Mouse (Mus musculus): ENCODE measurements around the gene Duox1. TPM values are rescaled to one million over a fixed set of nuclear protein-coding genes. Genes with fewer than 3 reads are reported as not detected.
"Not testable (repeated sequence)": the region's sequence is repeated elsewhere in the genome, so short reads cannot be mapped to it uniquely, and the experiment has no call there.

Duox1 gene
- polyA plus RNA-seq, 1 experiment from 2014 or later: 0.07 TPM

DNA sequence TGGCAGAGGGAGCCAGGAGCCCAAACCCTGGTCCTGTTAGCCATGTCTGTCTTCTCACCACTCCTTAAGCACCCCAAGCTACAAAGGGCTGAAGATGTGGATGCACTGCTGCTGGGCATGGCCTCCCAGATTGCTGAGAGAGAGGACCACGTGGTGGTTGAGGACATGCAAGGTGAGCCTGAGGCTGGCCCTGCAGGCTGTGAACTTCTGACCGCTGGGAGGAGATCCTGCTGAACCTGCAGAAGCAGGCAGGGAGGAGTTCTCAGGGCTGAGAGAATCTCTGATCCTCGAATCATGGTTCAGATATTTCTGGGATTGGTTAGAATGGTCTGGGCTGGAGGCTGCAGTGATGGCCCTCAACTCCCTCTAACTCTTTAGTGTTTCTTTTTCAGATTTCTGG, 8.5 kb downstream of the Duox1 start:
- DNase-seq (ENCODE audit: low spot score): no peak
- Histone ChIP-seq H3K4me1 (no peaks in the 10 kb centered on the region), H3K9me3 (no peaks in the 10 kb centered on the region), H3K36me3 (replicated peaks) (no peaks in the 10 kb centered on the region), H3K27me3 (replicated peaks; ENCODE audit: low read depth, poor library complexity, severe bottlenecking) (no peaks in the 10 kb centered on the region; the same call in 1 of the 2 replicates), H3K4me3 (no peak overlapping the region), H3K27ac (replicated peaks) (no peak overlapping the region)
- WGBS: 62% methylated on average over 3 of the region's 3 CpGs

DNA sequence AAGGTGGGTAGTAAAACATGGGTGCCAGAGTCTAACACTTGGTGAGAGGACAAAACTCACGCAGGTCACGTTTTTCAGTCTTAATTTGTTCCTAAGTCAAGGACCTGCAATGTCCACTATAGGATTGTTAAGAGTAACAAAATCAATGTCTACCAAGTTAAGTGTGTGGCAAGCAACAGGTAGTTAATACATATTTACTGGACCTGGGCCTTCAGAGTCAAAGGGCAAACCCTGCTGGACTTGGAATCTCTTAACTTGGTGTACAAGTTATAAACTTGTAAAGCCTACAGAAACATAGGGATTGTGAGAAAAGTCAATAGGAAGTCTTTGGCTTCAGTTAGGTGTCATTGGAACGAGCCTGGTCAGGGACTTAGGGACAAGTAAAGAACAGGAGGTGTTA, 9.1 kb downstream of the Duox1 start:
- Histone ChIP-seq H3K36me3 (replicated peaks) (no peaks in the 10 kb centered on the region), H3K4me3 (no peak overlapping the region), H3K27me3 (replicated peaks; ENCODE audit: low read depth, poor library complexity, severe bottlenecking) (no peaks in the 10 kb centered on the region), H3K27ac (replicated peaks) (no peak overlapping the region), H3K4me1 (no peaks in the 10 kb centered on the region), H3K9me3 (no peaks in the 10 kb centered on the region)
- no peak for DNase-seq (ENCODE audit: low spot score)
- WGBS: 84% methylated on average over 3 of the region's 3 CpGs

GRCm38 (mm10) chr2:122325361-122325760, 9.9 kb downstream of the Duox1 start:
- H3K4me1 ChIP-seq: no peaks in the 10 kb centered on the region
- no peaks in the 10 kb centered on the region for H3K27me3 ChIP-seq (replicated peaks; ENCODE audit: low read depth, poor library complexity, severe bottlenecking)
- no peak overlapping the region for H3K4me3 ChIP-seq
- H3K36me3 ChIP-seq (replicated peaks): no peaks in the 10 kb centered on the region
- no peaks in the 10 kb centered on the region for H3K9me3 ChIP-seq
- 77% methylated on average over 2 of the region's 2 CpGs for WGBS
- H3K27ac ChIP-seq (replicated peaks): no peak overlapping the region
- DNase-seq (ENCODE audit: low spot score): no peak

DNA sequence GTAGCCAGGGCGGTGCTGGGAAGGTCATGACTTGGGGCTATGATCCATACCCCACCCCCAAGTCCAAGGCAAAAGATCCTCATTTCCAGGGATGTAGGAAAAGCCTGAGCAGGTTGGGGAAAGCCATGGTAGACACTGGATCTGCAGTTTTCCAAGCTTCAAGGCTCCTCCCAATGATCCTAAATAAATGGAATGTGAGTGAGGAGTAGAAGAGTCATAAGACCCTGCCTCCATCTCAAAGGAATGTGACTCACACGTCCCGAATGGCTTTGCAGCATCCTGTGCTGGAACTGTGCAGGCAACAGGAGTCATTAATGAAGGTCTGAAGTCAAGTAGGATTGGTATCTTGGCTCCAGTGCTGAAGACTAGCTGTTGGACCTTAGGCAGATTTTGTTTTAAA, 12.5 kb downstream of the Duox1 start:
- WGBS: 72% methylated on average over 3 of the region's 3 CpGs
- Histone ChIP-seq H3K9me3 (no peaks in the 10 kb centered on the region), H3K27me3 (replicated peaks; ENCODE audit: low read depth, poor library complexity, severe bottlenecking) (no peaks in the 10 kb centered on the region), H3K4me3 (no peak overlapping the region), H3K4me1 (no peaks in the 10 kb centered on the region), H3K36me3 (replicated peaks) (no peaks in the 10 kb centered on the region), H3K27ac (replicated peaks) (no peak overlapping the region)
- no peak for DNase-seq (ENCODE audit: low spot score)

DNA sequence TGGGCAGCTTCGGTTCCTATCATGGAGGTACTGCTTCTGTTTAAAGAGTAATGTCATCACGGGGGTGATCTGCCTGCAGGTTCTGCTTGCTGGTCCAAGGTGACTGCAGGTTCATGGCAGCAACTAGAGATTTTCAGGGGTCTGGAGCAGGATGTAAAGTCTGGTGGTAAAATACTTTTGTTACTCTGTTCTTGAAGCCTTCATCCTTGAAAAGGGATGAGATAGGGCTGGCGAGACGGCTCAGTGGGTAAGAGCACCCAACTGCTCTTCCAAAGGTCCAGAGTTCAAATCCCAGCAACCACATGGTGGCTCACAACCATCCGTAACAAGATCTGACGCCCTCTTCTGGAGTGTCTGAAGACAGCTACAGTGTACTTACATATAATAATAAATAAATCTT, 14.8 kb downstream of the Duox1 start:
- 74% methylated on average over 6 of the region's 6 CpGs for WGBS

DNA sequence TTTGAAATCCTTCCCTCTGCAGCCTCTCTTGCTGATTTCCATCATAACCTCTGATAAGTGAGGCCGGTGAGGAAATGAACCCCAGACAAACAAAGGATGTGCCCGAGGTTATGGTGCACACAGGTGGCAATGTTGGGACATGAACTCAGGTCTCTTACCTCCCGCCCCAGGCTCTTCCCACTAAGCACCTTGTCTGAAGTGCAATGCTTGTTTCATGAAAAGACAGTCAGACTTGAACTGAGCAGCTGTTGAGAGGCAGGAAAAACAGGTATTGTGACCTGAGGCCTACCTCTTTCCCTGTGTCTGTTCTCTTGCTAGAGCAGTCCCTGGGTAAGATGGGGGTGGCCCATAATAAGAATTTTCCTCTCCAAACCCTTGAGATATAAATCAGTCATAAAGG, 16.8 kb downstream of the Duox1 start:
- Histone ChIP-seq H3K9me3 (no peaks in the 10 kb centered on the region), H3K27ac (replicated peaks) (no peak overlapping the region), H3K36me3 (replicated peaks) (no peaks in the 10 kb centered on the region), H3K4me3 (no peak overlapping the region), H3K27me3 (replicated peaks; ENCODE audit: low read depth, poor library complexity, severe bottlenecking) (peaks cover 14% of the 10 kb centered on the region), H3K4me1 (no peaks in the 10 kb centered on the region; the same call in 1 of the 2 replicates)
- DNase-seq (ENCODE audit: low spot score): no peak
- WGBS: 88% methylated on average over 3 of the region's 3 CpGs

More for the DNA sequence above, 14.8 kb downstream of the Duox1 start:
- not testable (repeated sequence) for H3K27ac ChIP-seq (replicated peaks); H3K9me3 ChIP-seq; H3K27me3 ChIP-seq (replicated peaks; ENCODE audit: low read depth, poor library complexity, severe bottlenecking); H3K36me3 ChIP-seq (replicated peaks); DNase-seq (ENCODE audit: low spot score); H3K4me1 ChIP-seq; H3K4me3 ChIP-seq

- WGBS: 76% methylated on average over 3 of the region's 3 CpGs
- Histone ChIP-seq H3K27me3 (replicated peaks; ENCODE audit: low read depth, poor library complexity, severe bottlenecking) (peaks cover 29% of the 10 kb centered on the region), H3K4me3 (no peak overlapping the region), H3K9me3 (no peaks in the 10 kb centered on the region), H3K4me1 (no peaks in the 10 kb centered on the region; the same call in 1 of the 2 replicates), H3K27ac (replicated peaks) (no peak overlapping the region), H3K36me3 (replicated peaks) (no peaks in the 10 kb centered on the region)
- DNase-seq (ENCODE audit: low spot score): no peak
These were observed 18.7 kb downstream of the Duox1 start for GRCm38 (mm10) chr2:122334170-122334569.

- DNase-seq (ENCODE audit: low spot score): no peak
- Histone ChIP-seq H3K27ac (replicated peaks) (no peak overlapping the region), H3K27me3 (replicated peaks; ENCODE audit: low read depth, poor library complexity, severe bottlenecking) (peaks cover 33% of the 10 kb centered on the region), H3K4me3 (peak overlapping the region; percentile 23; the same call in 1 of the 2 replicates), H3K36me3 (replicated peaks) (no peaks in the 10 kb centered on the region), H3K4me1 (no peaks in the 10 kb centered on the region; the same call in 1 of the 2 replicates), H3K9me3 (no peaks in the 10 kb centered on the region)
- 68% methylated on average over 21 of the region's 21 CpGs for WGBS
These were observed 21.8 kb downstream of the Duox1 start for GRCm38 (mm10) chr2:122337291-122337690.

GRCm38 (mm10) chr2:122345106-122345893, 29.8 kb downstream of the Duox1 start:
- H3K27me3 ChIP-seq (replicated peaks; ENCODE audit: low read depth, poor library complexity, severe bottlenecking): no peaks in the 10 kb centered on the region
- H3K4me3 ChIP-seq: no peak overlapping the region
- DNase-seq (ENCODE audit: low spot score): no peak
- WGBS: 81% methylated on average over 6 of the region's 6 CpGs
- peaks cover 21% of the 10 kb centered on the region for H3K4me1 ChIP-seq
- H3K36me3 ChIP-seq (replicated peaks): no peaks in the 10 kb centered on the region
- H3K27ac ChIP-seq (replicated peaks): no peak overlapping the region
- no peaks in the 10 kb centered on the region for H3K9me3 ChIP-seq

DNA sequence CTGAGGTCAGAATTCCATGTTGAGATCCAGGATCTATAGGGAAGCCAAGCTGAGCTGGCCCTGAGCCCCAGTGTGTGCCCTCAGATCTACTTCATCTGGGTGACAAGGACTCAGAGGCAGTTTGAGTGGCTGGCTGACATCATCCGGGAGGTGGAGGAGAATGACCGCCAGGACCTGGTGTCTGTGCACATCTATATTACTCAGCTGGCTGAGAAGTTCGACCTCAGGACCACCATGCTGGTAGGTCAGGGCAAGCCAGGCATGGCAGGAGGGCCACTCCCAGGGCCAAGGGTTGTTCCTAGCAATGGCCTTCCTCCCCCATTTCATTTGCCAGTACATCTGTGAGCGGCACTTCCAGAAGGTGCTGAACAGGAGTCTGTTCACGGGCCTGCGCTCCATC, 30.7 kb downstream of the Duox1 start:
- not testable (repeated sequence) for H3K27ac ChIP-seq (replicated peaks); H3K9me3 ChIP-seq; DNase-seq (ENCODE audit: low spot score); H3K36me3 ChIP-seq (replicated peaks); H3K4me3 ChIP-seq; H3K27me3 ChIP-seq (replicated peaks; ENCODE audit: low read depth, poor library complexity, severe bottlenecking)
- 93% methylated on average over 6 of the region's 6 CpGs for WGBS
- H3K4me1 ChIP-seq: peaks cover 22% of the 10 kb centered on the region

GRCm38 (mm10) chr2:122347257-122347656, 31.8 kb downstream of the Duox1 start:
- Histone ChIP-seq H3K4me1 (peaks cover 32% of the 10 kb centered on the region), H3K9me3 (no peaks in the 10 kb centered on the region), H3K27ac (replicated peaks) (no peak overlapping the region), H3K27me3 (replicated peaks; ENCODE audit: low read depth, poor library complexity, severe bottlenecking) (no peaks in the 10 kb centered on the region), H3K4me3 (no peak overlapping the region), H3K36me3 (replicated peaks) (peaks cover 14% of the 10 kb centered on the region)
- no peak for DNase-seq (ENCODE audit: low spot score)
- WGBS: 96% methylated on average over 3 of the region's 3 CpGs

- H3K4me3 ChIP-seq: peak overlapping the region; percentile 70
- no peaks in the 10 kb centered on the region for H3K9me3 ChIP-seq
- H3K36me3 ChIP-seq (replicated peaks): peaks cover 26% of the 10 kb centered on the region
- under 1% methylated on average over 63 of the region's 63 CpGs for WGBS
- peak overlapping the region; percentile 99 for H3K27ac ChIP-seq (replicated peaks)
- peaks cover 34% of the 10 kb centered on the region for H3K4me1 ChIP-seq
- DNase-seq (ENCODE audit: low spot score): peak; percentile 90
- no peaks in the 10 kb centered on the region for H3K27me3 ChIP-seq (replicated peaks; ENCODE audit: low read depth, poor library complexity, severe bottlenecking)
These were observed 33.2 kb downstream of the Duox1 start for GRCm38 (mm10) chr2:122348531-122349131.

Data from embryonic facial prominence, embryonic 10.5 days (tissue).